ENCODE assay signal across 9 mouse cellular contexts in genomic region chr5:123746253-123746652, GRCm38 (mm10). TPM values are rescaled to one million over a fixed set of nuclear protein-coding genes. Genes with fewer than 3 reads are reported as not detected.
DNase-seq lines count a peak whose midpoint lies in the region; ATAC-seq and TF ChIP-seq lines count a peak whose summit lies in the region.
"Had no signal": no experiment of that assay in that cellular context is flagged by ENCODE, and none has a peak within 500 bp of the region (broad histone marks: within the 10 kb centered on the region; RNA-seq: fewer than 3 reads in every experiment).

No protein-coding gene starts in this region.

- H3K27ac ChIP-seq in testis, adult 2 months (ENCODE audit: control insufficient read depth, insufficient read depth, low read depth, low read length) = no peak overlapping the region; the same call in 1 of the 2 replicates
- no peak overlapping the region for H3K27ac ChIP-seq in limb, embryonic 15.5 days

- peak overlapping the region; percentile 68 for H3K4me3 ChIP-seq in testis, adult 2 months (ENCODE audit: control insufficient read depth, low read depth, low read length)
- no peak overlapping the region for H3K4me3 ChIP-seq in limb, embryonic 15.5 days

- no peak for TF ChIP-seq CTCF in testis, adult 2 months (IDR thresholded peaks at IDR 0.05; ENCODE audit: control insufficient read depth, insufficient read depth, insufficient replicate concordance, low read depth, low read length)

- no peak for ATAC-seq in limb, embryonic 15.5 days (ENCODE audit: insufficient number of reproducible peaks, low FRiP score, low TSS enrichment, low read depth)
- no peak for ATAC-seq in inflammation-experienced regulatory T-cells, adult 6 months

- H3K4me2 ChIP-seq in limb, embryonic 15.5 days = peak overlapping the region; percentile 49

- no peaks in the 10 kb centered on the region for H3K27me3 ChIP-seq in testis, adult 2 months (ENCODE audit: control insufficient read depth, insufficient read depth, low read length)
- no peaks in the 10 kb centered on the region for H3K27me3 ChIP-seq in limb, embryonic 15.5 days

- DNase-seq in adrenal gland, postnatal 14 days = peak; percentile 16
- DNase-seq in adrenal gland, postnatal 25 days = no peak
- no peak for DNase-seq in testis, postnatal 14 days (ENCODE audit: low spot score)
- no peak for DNase-seq in right cerebral cortex, postnatal 36 days (ENCODE audit: low spot score in 2 of 2)
- DNase-seq in ovary, postnatal 14 days (ENCODE audit: low spot score) = no peak
- DNase-seq: B cell, adult 2 months had no signal

- H3K4me1 ChIP-seq in testis, adult 2 months (ENCODE audit: control insufficient read depth, insufficient read depth, low read length) = no peaks in the 10 kb centered on the region
- peaks cover 29% of the 10 kb centered on the region for H3K4me1 ChIP-seq in limb, embryonic 15.5 days

- no peaks in the 10 kb centered on the region for H3K9me3 ChIP-seq in limb, embryonic 15.5 days

- H3K36me3 ChIP-seq in testis, adult 2 months (ENCODE audit: control insufficient read depth, insufficient read depth, low read length) = peaks cover 1% of the 10 kb centered on the region
- peaks cover 28% of the 10 kb centered on the region for H3K36me3 ChIP-seq in limb, embryonic 15.5 days

- no peak for TF ChIP-seq POLR2A in testis, adult 2 months (IDR thresholded peaks at IDR 0.05; ENCODE audit: control insufficient read depth, low read depth, low read length)

- H3K9ac ChIP-seq in limb, embryonic 15.5 days = no peak overlapping the region

RNA-seq across cellular contexts. Expression of gene Rsrc2, which starts 3.0 kb away (rescaled TPM):
- 85.8 and 91.7 TPM in 2 replicates for total RNA-seq in adrenal gland, postnatal 14 days (2021)
- 96.8 and 108 TPM in 2 replicates for total RNA-seq in adrenal gland, postnatal 25 days (2021)
- polyA plus RNA-seq in testis, adult 2 months (2012; rRNA removed) = 14.5 and 16.0 TPM in 2 replicates
- polyA plus RNA-seq in limb, embryonic 15.5 days (2015; fragmentation: Nextera tagmentation; extraction: Ambion mirVana) = 109 and 111 TPM in 2 replicates
- 100 to 1,000 TPM; 155 to 186 (median 165) TPM for polyA plus RNA-seq in inflammation-experienced regulatory T-cells, adult 6 months (2017; shearing (Covaris generic))

RNA-seq across cellular contexts. Expression of gene Kntc1, which starts 3.3 kb away (rescaled TPM):
- total RNA-seq in adrenal gland, postnatal 14 days (2021) = 8.5 and 10.7 TPM in 2 replicates
- total RNA-seq in adrenal gland, postnatal 25 days (2021) = 7.1 and 7.2 TPM in 2 replicates
- 10.0 and 11.3 TPM in 2 replicates for polyA plus RNA-seq in testis, adult 2 months (2012; rRNA removed)
- 20.1 and 21.0 TPM in 2 replicates for polyA plus RNA-seq in limb, embryonic 15.5 days (2015; fragmentation: Nextera tagmentation; extraction: Ambion mirVana)
- 10 to 100 TPM in 1 of 3 experiments, 1 to 10 TPM in 2; 2.0 to 17.5 (median 2.0) TPM for polyA plus RNA-seq in inflammation-experienced regulatory T-cells, adult 6 months (2017; shearing (Covaris generic))

RNA-seq across cellular contexts. Expression of gene Zcchc8, which starts 25.4 kb away (rescaled TPM):
- total RNA-seq in adrenal gland, postnatal 14 days (2021) = 46.9 and 58.0 TPM in 2 replicates
- total RNA-seq in adrenal gland, postnatal 25 days (2021) = 52.9 and 57.5 TPM in 2 replicates
- 49.2 and 54.8 TPM in 2 replicates for polyA plus RNA-seq in testis, adult 2 months (2012; rRNA removed)
- polyA plus RNA-seq in limb, embryonic 15.5 days (2015; fragmentation: Nextera tagmentation; extraction: Ambion mirVana) = 62.3 and 62.7 TPM in 2 replicates
- polyA plus RNA-seq in inflammation-experienced regulatory T-cells, adult 6 months (2017; shearing (Covaris generic)) = 10 to 100 TPM; 60.2 to 83.6 (median 75.5) TPM
